Mouse (Mus musculus) spleen, adult 2 months (tissue): ENCODE results near the gene Spsb1. TPM values are rescaled to one million over a fixed set of nuclear protein-coding genes. Genes with fewer than 3 reads are reported as not detected.

ENCODE experiments used
- DNase-seq, 2 experiments: peaks; one replicate each; pipeline versions ENCODE4 v3.0.0 to v3.0.0-alpha.2; 2012 to 2021; ENCODE audit warnings: low spot score in 2 of 2, low read depth in 1 of 2
- H3K27ac ChIP-seq: fragments of 200-500 bp; 2 replicates; pipeline ENCODE4 v1.5.1; 2012; ENCODE audit warnings: low read length, inconsistent platforms; ENCODE audit not compliant: insufficient read depth
- H3K27me3 ChIP-seq: fragments of 200-500 bp; 2 replicates; pipeline ENCODE4 v1.6.1; 2012; ENCODE audit warnings: mild to moderate bottlenecking, moderate library complexity, low read length, inconsistent platforms; ENCODE audit not compliant: control insufficient read depth, insufficient read depth
- H3K36me3 ChIP-seq: fragments of 200-500 bp; 2 replicates; pipeline ENCODE4 v1.6.1; 2012; ENCODE audit warnings: mild to moderate bottlenecking, low read length, inconsistent platforms; ENCODE audit not compliant: control insufficient read depth, insufficient read depth
- H3K4me1 ChIP-seq: fragments of 200-500 bp; 2 replicates; pipeline ENCODE4 v1.6.1; 2011; ENCODE audit warnings: inconsistent platforms; ENCODE audit not compliant: control insufficient read depth, insufficient read depth, insufficient read length
- H3K4me3 ChIP-seq: fragments of 200-500 bp; 2 replicates; pipeline ENCODE4 v1.5.1; 2011; ENCODE audit warnings: mild to moderate bottlenecking, inconsistent platforms; ENCODE audit not compliant: insufficient read depth, insufficient read length; ENCODE audit errors: extremely low read depth
- CTCF ChIP-seq: fragments of 200-500 bp; IDR thresholded peaks from 2 replicates; pipeline ENCODE4 v1.5.1; 2011; ENCODE audit warnings: mild to moderate bottlenecking, inconsistent platforms; ENCODE audit not compliant: insufficient read depth, insufficient read length, insufficient replicate concordance; ENCODE audit errors: extremely low read depth
- POLR2A ChIP-seq: fragments of 200-500 bp; IDR thresholded peaks from 2 replicates; pipeline ENCODE4 v1.6.1; 2011; ENCODE audit warnings: low read depth, low read length, inconsistent platforms
- WGBS: fragments of 180-500 bp; shearing (Covaris S2); methylation state at CpG from one replicate; pipeline ENCODE4 v1.1.7; 2018; 5-methylcytosine and 5-hydroxymethylcytosine counted together
- polyA plus RNA-seq: library from polyadenylated mRNA; depleted of rRNA; stranded (reverse); fragments of >200 nt; gene quantifications from 2 replicates; pipeline ENCODE4 v1.2.3, GENCODE M21; 2012; rRNA removed

The Spsb1 gene
- polyA plus RNA-seq, 1 experiment = 5.9 TPM

DNA sequence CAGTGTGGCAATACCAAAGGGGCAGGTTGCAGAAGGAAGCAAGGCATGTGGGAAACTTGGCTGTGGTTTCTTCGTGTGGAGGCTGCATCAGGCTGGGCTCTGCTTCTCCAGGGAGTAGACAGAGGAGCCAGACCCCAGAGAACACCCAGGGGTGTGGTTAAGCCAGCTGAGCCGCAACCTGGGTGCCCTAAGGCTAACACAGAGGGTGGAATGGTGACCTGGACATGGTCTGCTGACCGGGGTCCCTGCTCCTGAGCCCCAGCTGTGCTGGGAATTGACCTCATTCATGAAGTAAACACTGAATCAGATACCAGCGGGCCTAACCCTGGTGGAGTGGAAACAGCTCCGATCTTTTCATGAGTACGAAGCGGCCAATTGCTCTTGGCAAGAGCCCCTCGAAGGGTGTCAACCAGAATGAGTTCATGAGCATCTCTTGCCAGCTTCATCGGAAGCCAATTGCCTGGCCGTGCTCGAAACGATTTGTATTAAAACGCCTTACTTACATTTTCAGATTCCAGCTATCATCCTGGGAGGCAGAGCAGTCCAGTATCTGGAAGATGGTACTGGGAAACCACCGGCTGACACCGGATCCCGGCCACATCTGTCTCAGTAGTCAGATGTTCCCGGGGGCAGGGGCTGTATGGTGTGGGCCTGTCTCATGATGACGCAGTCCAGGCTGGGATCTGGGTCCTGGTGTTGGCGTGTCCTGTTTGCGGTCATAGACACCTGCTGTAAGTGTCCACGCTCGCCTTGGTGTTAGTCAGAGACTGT lies 107.8 kb downstream of the Spsb1 start:
- Histone ChIP-seq H3K4me3 (no peak overlapping the region), H3K36me3 (no peaks in the 10 kb centered on the region), H3K27me3 (no peaks in the 10 kb centered on the region), H3K27ac (no peak overlapping the region), H3K4me1 (no peaks in the 10 kb centered on the region)
- 76% methylated on average over 22 of the region's 22 CpGs for WGBS
- DNase-seq = no peak
- TF ChIP-seq POLR2A (no peak), CTCF (no peak)

Other genes with a start within 250 kb of the Spsb1 start
- gene Tmem201, start 217.0 kb downstream of the Spsb1 start, polyA plus RNA-seq = 24.3 and 30.7 TPM in 2 replicates
- 5.4 and 7.1 TPM in 2 replicates for gene Slc25a33, start 180.8 kb downstream of the Spsb1 start, polyA plus RNA-seq
- gene H6pd, start 54.0 kb upstream of the Spsb1 start, polyA plus RNA-seq = 36.1 and 45.6 TPM in 2 replicates
- gene Gpr157, start 132.3 kb upstream of the Spsb1 start, polyA plus RNA-seq = 4.2 and 5.8 TPM in 2 replicates
- 0.05 and 0.18 TPM in 2 replicates for gene Slc2a5, start 164.2 kb upstream of the Spsb1 start, polyA plus RNA-seq
- not detected in 2 replicates for gene Slc2a7, start 193.9 kb upstream of the Spsb1 start, polyA plus RNA-seq
- gene Car6, start 246.3 kb upstream of the Spsb1 start, polyA plus RNA-seq = not detected in 2 replicates